Mouse (Mus musculus): ENCODE data around the gene Slc22a23.

- TF ChIP-seq EP300 (IDR thresholded peaks at IDR 0.05; ENCODE audit: low read length) = no peak
- no peak for TF ChIP-seq POLR2AphosphoS2 (IDR thresholded peaks at IDR 0.05; ENCODE audit: low read depth, low read length)
- no peak for TF ChIP-seq USF1 (IDR thresholded peaks at IDR 0.05; ENCODE audit: low read depth, low read length)
- no peak for TF ChIP-seq ZNF384 (IDR thresholded peaks at IDR 0.05; ENCODE audit: low read depth, low read length)
Measured at GRCm38 (mm10) chr13:34383416-34383815, 38.4 kb upstream of the Slc22a23 start.
